Mouse (Mus musculus) cerebellum, adult 18-20 months (tissue): ENCODE results near the gene Tns1.
"Not testable (repeated sequence)": the region's sequence is repeated elsewhere in the genome, so short reads cannot be mapped to it uniquely, and the experiment has no call there.

Experiments used
- DNase-seq, 2 experiments: peaks; one replicate each; pipeline ENCODE4 v3.0.0; 2021

The Tns1 gene

GRCm38 (mm10) chr1:73905111-73905810, 219.0 kb downstream of the Tns1 start:
- no peak for DNase-seq

GRCm38 (mm10) chr1:73904641-73905040, 219.6 kb downstream of the Tns1 start:
- DNase-seq = no peak

- no peak for DNase-seq
Measured at GRCm38 (mm10) chr1:73903035-73903434, 221.2 kb downstream of the Tns1 start.

GRCm38 (mm10) chr1:73902171-73902991, 221.9 kb downstream of the Tns1 start:
- DNase-seq = peak; percentile 32 to 69

- DNase-seq = peak; percentile 60 to 80
Measured at GRCm38 (mm10) chr1:73901496-73901899, 222.8 kb downstream of the Tns1 start.

GRCm38 (mm10) chr1:73895451-73895850, 228.8 kb downstream of the Tns1 start:
- not testable (repeated sequence) for DNase-seq

GRCm38 (mm10) chr1:73880731-73881130, 243.5 kb downstream of the Tns1 start:
- no peak for DNase-seq

- DNase-seq = no peak
Measured at GRCm38 (mm10) chr1:73875676-73876218, 248.5 kb downstream of the Tns1 start.

- DNase-seq = peak; percentile 11 to 15
Measured at GRCm38 (mm10) chr1:73864314-73864713, 259.9 kb downstream of the Tns1 start.

- DNase-seq = no peak
Measured at GRCm38 (mm10) chr1:73863074-73863431, 261.2 kb downstream of the Tns1 start.

- no peak for DNase-seq
Measured at GRCm38 (mm10) chr1:73862323-73863073, 261.8 kb downstream of the Tns1 start.

GRCm38 (mm10) chr1:73860421-73860820, 263.8 kb downstream of the Tns1 start:
- DNase-seq = no peak
